ENCODE assay signal across 8 mouse cellular contexts in genomic region chr17:26602371-26602885, GRCm38 (mm10). TPM values are rescaled to one million over a fixed set of nuclear protein-coding genes. Genes with fewer than 3 reads are reported as not detected.
A peak's percentile ranks its signal among the peaks of the same experiment; 100 is the strongest.
DNase-seq lines count a peak whose midpoint lies in the region; ATAC-seq lines count a peak whose summit lies in the region.

No protein-coding gene starts in this region.

- H3K4me3 ChIP-seq in limb, embryonic 15.5 days, result no peak overlapping the region
- H3K4me3 ChIP-seq in stomach, embryonic 15.5 days (replicated peaks), result no peak overlapping the region

- H3K4me1 ChIP-seq in limb, embryonic 15.5 days, result peaks cover 43% of the 10 kb centered on the region
- peaks cover 17% of the 10 kb centered on the region for H3K4me1 ChIP-seq in stomach, embryonic 15.5 days

- H3K4me2 ChIP-seq in limb, embryonic 15.5 days, result no peak overlapping the region
- no peak overlapping the region for H3K4me2 ChIP-seq in stomach, embryonic 15.5 days

- peaks cover 5% of the 10 kb centered on the region; the same call in 1 of the 2 replicates for H3K36me3 ChIP-seq in limb, embryonic 15.5 days
- H3K36me3 ChIP-seq in stomach, embryonic 15.5 days, result no peaks in the 10 kb centered on the region

- 53% methylated on average over 12 of the region's 12 CpGs for WGBS in limb, embryonic 15.5 days
- 54% methylated on average over 12 of the region's 12 CpGs for WGBS in stomach, embryonic 15.5 days

- intact Hi-C loops in heart, postnatal 36 days (cut with DNase I), result loop anchor here (2.0 kb wide), 1 partner anchor 14 kb away; no protein-coding TSS in a partner anchor

- H3K9me3 ChIP-seq in limb, embryonic 15.5 days, result no peaks in the 10 kb centered on the region
- no peaks in the 10 kb centered on the region for H3K9me3 ChIP-seq in stomach, embryonic 15.5 days

- ATAC-seq in limb, embryonic 15.5 days (ENCODE audit: insufficient number of reproducible peaks, low FRiP score, low TSS enrichment, low read depth), result peak; percentile 20; the same call in 1 of the 2 replicates
- ATAC-seq in stomach, embryonic 15.5 days (ENCODE audit: insufficient read depth, low FRiP score, low read depth), result 0 out of 2 replicates have a peak, but pooled peaks have one; percentile 33
- ATAC-seq in erythroblast, adult 5-6 weeks (replicated peaks; ENCODE audit: low FRiP score, poor library complexity, severe bottlenecking), result no peak

- peak; percentile 58 for DNase-seq in right cerebral cortex, adult 18-20 months
- DNase-seq in right cerebral cortex, postnatal 14 days, result no peak
- peak; percentile 66 to 69 for DNase-seq in cerebellum, postnatal 36 days
- DNase-seq in heart, postnatal 36 days, result peak; percentile 66 to 71
- no peak for DNase-seq in ovary, adult 18-20 months (ENCODE audit: low spot score)

- no peaks in the 10 kb centered on the region for H3K27me3 ChIP-seq in limb, embryonic 15.5 days
- H3K27me3 ChIP-seq in stomach, embryonic 15.5 days (replicated peaks), result no peaks in the 10 kb centered on the region

- H3K27ac ChIP-seq in limb, embryonic 15.5 days, result peak overlapping the region; percentile 79
- H3K27ac ChIP-seq in stomach, embryonic 15.5 days, result peak overlapping the region; percentile 63

- no peak overlapping the region for H3K9ac ChIP-seq in limb, embryonic 15.5 days
- no peak overlapping the region for H3K9ac ChIP-seq in stomach, embryonic 15.5 days

RNA-seq across cellular contexts. Expression of gene Dusp1, which starts 40.5 kb away (rescaled TPM):
- 100 to 1,000 TPM in 1 of 2 experiments, 10 to 100 TPM in 1; 49.6 to 105 TPM for total RNA-seq in heart, postnatal 36 days (2021)
- polyA plus RNA-seq in limb, embryonic 15.5 days (2015; fragmentation: Nextera tagmentation; extraction: Ambion mirVana), result 27.3 and 32.5 TPM in 2 replicates
- polyA plus RNA-seq in stomach, embryonic 15.5 days (2015; fragmentation: Nextera tagmentation; extraction: Ambion mirVana), result 15.8 and 19.3 TPM in 2 replicates
- 54.8 and 66.0 TPM in 2 replicates for total RNA-seq in erythroblast, adult 5-6 weeks (2015; ENCODE audit: low replicate concordance)
- total RNA-seq in erythroblast, adult 5-6 weeks (2017; ENCODE audit: low replicate concordance), result 9.5 and 13.1 TPM in 2 replicates

RNA-seq across cellular contexts. Expression of gene Ergic1, which starts 41.1 kb away (rescaled TPM):
- 10 to 100 TPM; 47.5 to 56.2 TPM for total RNA-seq in heart, postnatal 36 days (2021)
- polyA plus RNA-seq in limb, embryonic 15.5 days (2015; fragmentation: Nextera tagmentation; extraction: Ambion mirVana), result 122 and 130 TPM in 2 replicates
- polyA plus RNA-seq in stomach, embryonic 15.5 days (2015; fragmentation: Nextera tagmentation; extraction: Ambion mirVana), result 106 and 113 TPM in 2 replicates
- total RNA-seq in erythroblast, adult 5-6 weeks (2015; ENCODE audit: low replicate concordance), result 23.4 and 26.1 TPM in 2 replicates
- 2.1 and 10.3 TPM in 2 replicates for total RNA-seq in erythroblast, adult 5-6 weeks (2017; ENCODE audit: low replicate concordance)

Comparison
In these comparisons a context has a peak if more than half of its experiments do, and no peak if none do; other contexts are left out.
1. DNase-seq: peak in right cerebral cortex, adult 18-20 months (single experiment), cerebellum, postnatal 36 days (2 of 2) and heart, postnatal 36 days (2 of 2); none in right cerebral cortex, postnatal 14 days (single experiment) and ovary, adult 18-20 months (single experiment).